8 mouse cellular contexts compared by ENCODE assay signal in genomic region chr11:55518806-55519674, GRCm38 (mm10). TPM values are rescaled to one million over a fixed set of nuclear protein-coding genes. Genes with fewer than 3 reads are reported as not detected.
A peak's percentile ranks its signal among the peaks of the same experiment; 100 is the strongest.
DNase-seq lines count a peak whose midpoint lies in the region; ATAC-seq lines count a peak whose summit lies in the region.

No protein-coding gene starts in this region.

- no peak overlapping the region for H3K4me3 ChIP-seq in forebrain, embryonic 14.5 days (ENCODE audit: low read depth, low read length)

- H3K27me3 ChIP-seq in forebrain, embryonic 14.5 days (replicated peaks; ENCODE audit: control insufficient read depth, insufficient read depth, low read length): no peaks in the 10 kb centered on the region

- H3K4me1 ChIP-seq in forebrain, embryonic 14.5 days (ENCODE audit: control insufficient read depth, insufficient read depth, low read length): no peaks in the 10 kb centered on the region

- H3K9ac ChIP-seq in forebrain, embryonic 14.5 days (ENCODE audit: low read length): no peak overlapping the region

- H3K27ac ChIP-seq in forebrain, embryonic 14.5 days (ENCODE audit: low read depth, low read length): no peak overlapping the region

- WGBS in forebrain, embryonic 14.5 days: 9% methylated on average over 9 of the region's 9 CpGs

- H3K36me3 ChIP-seq in forebrain, embryonic 14.5 days (ENCODE audit: control insufficient read depth, insufficient read depth, low read length): no peaks in the 10 kb centered on the region

- DNase-seq in CD4-positive, CD25-positive, alpha-beta regulatory T cell, adult 2 months (ENCODE audit: low read depth, low spot score): peak; percentile 63
- DNase-seq in cerebellum, adult 11 months: peak; percentile 69
- DNase-seq in forebrain, embryonic 14.5 days (ENCODE audit: low spot score): peak; percentile 92
- peak; percentile 53 for DNase-seq in hindlimb bud, embryonic 11.5 days (ENCODE audit: extremely low spot score, low read depth, low spot score)
- DNase-seq in left cerebral cortex, adult 8-10 months (ENCODE audit: low spot score in 2 of 2): peak; percentile 57 to 64
- peak; percentile 81 for DNase-seq in mesoderm, embryonic 11.5 days (ENCODE audit: low read depth, low spot score)
- peak; percentile 65 for DNase-seq in right cerebral cortex, postnatal 4 days

- no peak for ATAC-seq in CD4-positive, CD25-positive, alpha-beta regulatory T cell, adult 4 months
- ATAC-seq in forebrain, embryonic 14.5 days: peak; percentile 69

- H3K9me3 ChIP-seq in forebrain, embryonic 14.5 days (replicated peaks; ENCODE audit: control insufficient read depth, low read length): no peaks in the 10 kb centered on the region

- no peak overlapping the region for H3K4me2 ChIP-seq in forebrain, embryonic 14.5 days (ENCODE audit: low read length)

RNA-seq across cellular contexts. Expression of gene G3bp1, which starts 49.6 kb away (rescaled TPM):
- 10 to 100 TPM; 61.1 to 74.7 TPM for polyA plus RNA-seq in CD4-positive, CD25-positive, alpha-beta regulatory T cell, adult 4 months (2017; shearing (Covaris generic))
- polyA plus RNA-seq in forebrain, embryonic 14.5 days (2014; fragmentation: Nextera tagmentation; extraction: Ambion mirVana): 141 and 146 TPM in 2 replicates
- 10 to 100 TPM; 31.9 to 33.7 (median 32.1) TPM for total RNA-seq in left cerebral cortex, adult 8-10 months (2022)

RNA-seq across cellular contexts. Expression of gene Atox1, which starts 58.0 kb away (rescaled TPM):
- 100 to 1,000 TPM; 157 to 199 TPM for polyA plus RNA-seq in CD4-positive, CD25-positive, alpha-beta regulatory T cell, adult 4 months (2017; shearing (Covaris generic))
- polyA plus RNA-seq in forebrain, embryonic 14.5 days (2014; fragmentation: Nextera tagmentation; extraction: Ambion mirVana): 238 and 292 TPM in 2 replicates
- total RNA-seq in left cerebral cortex, adult 8-10 months (2022): 100 to 1,000 TPM in 3 of 4 experiments, 10 to 100 TPM in 1; 98.2 to 107 (median 104) TPM
